Mouse (Mus musculus) Patski (cell line): ENCODE results near the gene Prrc2c. TPM values are rescaled to one million over a fixed set of nuclear protein-coding genes. Genes with fewer than 3 reads are reported as not detected.
"Not testable (repeated sequence)": the region's sequence is repeated elsewhere in the genome, so short reads cannot be mapped to it uniquely, and the experiment has no call there.

Experiments used
- ATAC-seq: fragments of 100-300 bp; one replicate; pipeline ENCODE4 v1.8.0; 2021
- CTCF ChIA-PET: fragments of 350-600 bp; sonication (Branson Sonifier 250); formaldehyde crosslinking; loops from one replicate; lab custom pipeline; 2022; ENCODE audit warnings: inconsistent platforms; lab: Charles Lee
- POLR2A ChIA-PET: fragments of 350-600 bp; sonication (Branson Sonifier 250); formaldehyde crosslinking; loops from one replicate; lab custom pipeline; 2022; ENCODE audit warnings: antibody characterized with exemption, inconsistent platforms; lab: Charles Lee
- DNase-seq: peaks from one replicate; pipeline ENCODE4 v3.0.0-alpha.2; 2011; ENCODE audit warnings: low read depth, low spot score
- H3K27me3 ChIP-seq: fragments of 371-371 bp; one replicate; pipeline ENCODE4 v1.5.1; 2021
- CTCF ChIP-seq: fragments of 100-300 bp; IDR thresholded peaks from one replicate; pipeline ENCODE4 v1.5.1; 2021
- in situ Hi-C: fragments of 300-500 bp; cut with MboI; formaldehyde crosslinking; loops from 3 replicates; pipeline ENCODE4 v1.11.1; 2018; ENCODE audit warnings: low pct_unique_long_range_greater_than_20kb, mixed read lengths
- polyA plus RNA-seq: library from polyadenylated mRNA; unstranded; gene quantifications from one replicate; pipeline ENCODE4 v1.2.3, GENCODE M21; 2021

The Prrc2c gene
- polyA plus RNA-seq, 1 experiment from 2014 or later, result 78.5 TPM

- no peak for DNase-seq
- ChIA-PET POLR2A (no interaction called here), CTCF (no interaction called here)
- peaks cover 17% of the 10 kb centered on the region for H3K27me3 ChIP-seq
- in situ Hi-C loops, result no loop called here
- ATAC-seq, result no peak
- TF ChIP-seq CTCF, result no peak
Observed at GRCm38 (mm10) chr1:162639861-162640260, 100.5 kb downstream of the Prrc2c start.

DNA sequence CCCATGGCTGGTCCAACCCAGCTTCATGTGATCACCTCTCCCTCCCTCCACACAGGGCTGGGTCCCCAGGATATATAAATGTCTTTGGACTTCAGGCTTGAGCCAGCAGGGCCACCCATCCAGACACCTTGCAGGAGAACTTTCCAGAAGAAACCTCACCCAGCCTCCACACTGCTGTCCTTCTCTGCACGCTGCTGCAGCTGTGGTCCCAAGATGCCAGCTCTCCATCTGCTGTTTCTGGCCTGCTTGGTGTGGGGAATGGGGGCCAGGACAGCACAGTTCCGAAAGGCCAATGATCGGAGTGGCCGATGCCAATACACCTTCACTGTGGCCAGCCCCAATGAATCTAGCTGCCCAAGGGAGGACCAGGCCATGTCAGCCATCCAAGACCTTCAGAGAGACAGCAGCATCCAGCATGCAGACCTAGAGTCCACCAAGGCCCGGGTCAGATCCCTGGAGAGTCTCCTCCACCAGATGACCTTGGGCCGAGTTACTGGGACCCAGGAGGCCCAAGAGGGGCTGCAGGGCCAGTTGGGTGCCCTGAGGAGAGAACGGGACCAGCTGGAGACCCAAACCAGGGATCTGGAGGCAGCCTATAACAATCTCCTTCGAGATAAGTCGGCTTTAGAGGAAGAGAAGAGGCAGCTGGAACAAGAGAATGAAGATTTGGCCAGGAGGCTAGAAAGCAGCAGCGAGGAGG is 101.2 kb downstream of the Prrc2c start, which contains the start of gene Myoc:
Myoc (plus strand) TSS at position 105 of the 700 bp plus-strand sequence.
- no peak for DNase-seq

DNA sequence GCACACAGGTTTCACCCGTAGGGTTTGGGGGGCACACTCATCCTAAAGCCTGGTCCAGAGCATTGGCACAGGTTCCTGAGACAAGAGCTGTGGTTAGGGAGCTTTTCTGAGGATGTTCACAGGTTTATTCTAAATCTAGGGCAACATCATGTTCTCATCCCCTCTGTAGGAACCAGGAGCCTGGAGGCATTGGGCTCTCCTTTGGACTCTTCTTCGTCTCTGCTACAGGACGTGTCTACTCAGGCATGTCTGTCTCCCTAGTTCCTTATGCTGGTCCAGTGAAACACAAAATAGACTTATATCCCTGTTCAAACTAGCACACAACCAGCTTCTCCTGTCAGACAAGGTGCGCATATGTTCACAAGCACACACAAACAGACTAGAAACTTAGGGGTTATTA is 101.8 kb downstream of the Prrc2c start:
- in situ Hi-C loops, result no loop called here
- ATAC-seq, result no peak
- DNase-seq, result no peak
- ChIA-PET POLR2A (no interaction called here), CTCF (interaction anchor here (0.9 kb wide), 1 partner anchor 18 kb away, joined by 3 read pairs; no protein-coding TSS in a partner anchor)
- no peak for TF ChIP-seq CTCF
- peaks cover 21% of the 10 kb centered on the region for H3K27me3 ChIP-seq

More for the DNA sequence above, 101.2 kb downstream of the Prrc2c start, which contains the start of gene Myoc:
- ChIA-PET POLR2A (no interaction called here), CTCF (no interaction called here)
- TF ChIP-seq CTCF, result no peak
- peaks cover 18% of the 10 kb centered on the region for H3K27me3 ChIP-seq
- in situ Hi-C loops, result no loop called here
- ATAC-seq, result no peak

GRCm38 (mm10) chr1:162636516-162636915 is 103.8 kb downstream of the Prrc2c start:
- CTCF ChIA-PET, result no interaction called here
- in situ Hi-C loops, result no loop called here

DNA sequence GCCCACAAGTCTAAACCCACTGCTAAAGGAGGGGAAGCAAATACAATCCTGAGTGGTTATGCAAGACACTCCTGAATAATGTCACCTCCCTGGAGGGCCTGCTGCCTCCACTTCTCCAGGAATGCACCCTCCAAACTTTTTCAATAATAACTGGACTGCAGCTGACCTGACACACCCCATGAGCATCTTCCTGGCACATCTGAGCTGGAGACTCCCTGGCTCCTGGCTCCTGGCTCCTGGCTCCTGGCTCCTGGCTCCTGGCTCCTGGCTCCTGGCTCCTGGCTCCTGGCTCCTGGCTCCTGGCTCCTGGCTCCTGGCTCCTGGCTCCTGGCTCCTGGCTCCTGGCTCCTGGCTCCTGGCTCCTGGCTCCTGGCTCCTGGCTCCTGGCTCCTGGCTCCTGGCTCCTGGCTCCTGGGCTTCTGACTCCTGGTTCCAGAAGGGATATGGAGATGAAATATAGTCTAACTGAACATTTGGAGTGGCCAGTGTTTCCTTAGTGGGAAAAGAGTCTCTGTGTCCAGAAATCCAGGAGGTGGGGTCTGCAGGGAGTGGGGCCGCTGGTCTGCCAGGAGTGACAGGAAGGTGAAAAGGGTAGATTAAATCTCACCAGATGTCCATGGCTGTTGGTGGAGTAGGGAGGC is 104.9 kb downstream of the Prrc2c start:
- H3K27me3 ChIP-seq, result peaks cover 13% of the 10 kb centered on the region
- CTCF ChIA-PET, ATAC-seq, POLR2A ChIA-PET, in situ Hi-C loops, DNase-seq: not testable (repeated sequence)

More at GRCm38 (mm10) chr1:162636516-162636915, 103.8 kb downstream of the Prrc2c start:
- DNase-seq (no peak), ATAC-seq (no peak)
- peaks cover 19% of the 10 kb centered on the region for H3K27me3 ChIP-seq
- POLR2A ChIA-PET, result no interaction called here
- TF ChIP-seq CTCF, result no peak

GRCm38 (mm10) chr1:162628326-162628725 is 112.0 kb downstream of the Prrc2c start:
- in situ Hi-C loops, ATAC-seq, H3K27me3 ChIP-seq, DNase-seq: not testable (repeated sequence)
- POLR2A ChIA-PET, result interaction anchor here (0.7 kb wide), 1 partner anchor 605 kb away, joined by 4 read pairs; no protein-coding TSS in a partner anchor
- CTCF ChIA-PET, result interaction anchor here (1.2 to 1.3 kb wide), 2 partner anchors 8 to 12 kb away, joined by 3 read pairs; no protein-coding TSS in a partner anchor

DNA sequence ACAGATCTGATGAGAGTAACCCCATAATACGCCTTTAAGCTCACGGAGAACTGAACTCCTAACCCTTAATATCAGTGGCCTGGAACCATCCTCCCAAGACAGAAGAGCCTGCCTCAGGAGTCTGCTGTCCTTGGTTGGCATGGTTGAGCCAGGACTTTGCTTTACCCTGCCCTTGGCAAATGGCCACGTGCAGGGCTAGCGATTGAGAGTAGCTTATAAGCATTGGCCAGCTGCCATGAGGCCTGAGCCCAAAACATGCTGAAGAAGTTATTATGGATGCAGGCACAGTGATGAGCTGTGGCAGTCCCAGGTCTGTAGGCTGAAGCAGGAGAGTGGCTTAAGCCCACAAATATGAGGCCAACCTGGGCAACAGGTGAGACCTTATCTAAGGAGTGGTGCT is 112.5 kb downstream of the Prrc2c start:
- POLR2A ChIA-PET, H3K27me3 ChIP-seq, in situ Hi-C loops, ATAC-seq, DNase-seq: not testable (repeated sequence)
- CTCF ChIA-PET, result interaction anchor here (1.3 kb wide), 1 partner anchor 11 kb away, joined by 3 read pairs; no protein-coding TSS in a partner anchor

- in situ Hi-C loops, result no loop called here
- DNase-seq (no peak), ATAC-seq (no peak)
- H3K27me3 ChIP-seq, result no peaks in the 10 kb centered on the region
- CTCF ChIA-PET, result no interaction called here
- TF ChIP-seq CTCF, result no peak
- POLR2A ChIA-PET, result no interaction called here
Observed at GRCm38 (mm10) chr1:162625229-162625628, 115.1 kb downstream of the Prrc2c start.

DNA sequence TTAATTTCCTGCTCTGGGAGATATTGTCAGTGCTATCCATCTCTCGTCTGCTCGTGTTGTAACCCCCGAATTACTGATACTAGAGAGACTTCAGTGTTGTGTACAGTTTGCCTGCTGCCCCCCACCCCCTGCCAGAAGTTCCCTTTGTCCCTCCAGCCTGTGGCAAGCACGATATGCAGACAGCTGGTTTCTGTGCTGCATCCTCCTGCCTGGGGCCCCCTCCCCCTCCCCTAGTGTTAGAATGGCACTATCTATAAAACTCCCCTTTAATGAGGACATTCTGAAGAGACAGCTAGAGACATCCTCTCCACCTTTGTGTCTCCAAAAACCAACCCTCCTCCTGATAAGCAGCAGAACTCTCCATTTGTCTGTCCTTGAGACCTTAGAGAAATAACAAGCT is 116.5 kb downstream of the Prrc2c start:
- TF ChIP-seq CTCF, result no peak
- ChIA-PET POLR2A (no interaction called here), CTCF (interaction anchor here (1.5 kb wide), 2 partner anchors 21 to 42 kb away, joined by 4 read pairs; no protein-coding TSS in a partner anchor)
- H3K27me3 ChIP-seq, result no peaks in the 10 kb centered on the region
- ATAC-seq (no peak), DNase-seq (no peak)
- in situ Hi-C loops, result no loop called here

Other genes with a start within 250 kb of the Prrc2c start
- gene Mettl13, start 192.0 kb downstream of the Prrc2c start, polyA plus RNA-seq, result 12.0 TPM
- gene Vamp4, start 170.0 kb downstream of the Prrc2c start, polyA plus RNA-seq, result 46.3 TPM
- not detected for gene Myoc, start 101.4 kb downstream of the Prrc2c start, polyA plus RNA-seq
- gene Myocos, start 82.3 kb downstream of the Prrc2c start, polyA plus RNA-seq, result not detected
- 0.14 TPM for gene Fmo4, start 73.4 kb upstream of the Prrc2c start, polyA plus RNA-seq
- gene Fmo1, start 126.1 kb upstream of the Prrc2c start, polyA plus RNA-seq, result 19.1 TPM
- 0.42 TPM for gene Fmo2, start 158.2 kb upstream of the Prrc2c start, polyA plus RNA-seq
- not detected for gene Fmo6, start 197.0 kb upstream of the Prrc2c start, polyA plus RNA-seq
- not detected for gene Fmo3, start 244.0 kb upstream of the Prrc2c start, polyA plus RNA-seq